Mouse (Mus musculus): ENCODE measurements around the gene Zar1. TPM values are rescaled to one million over a fixed set of nuclear protein-coding genes. Genes with fewer than 3 reads are reported as not detected.

Gene Zar1
- total and polyA plus RNA-seq, 2 experiments = not detected

GRCm38 (mm10) chr5:72528896-72529295, 52.2 kb downstream of the Zar1 start:
- no peak for DNase-seq (ENCODE audit: extremely low read depth, low read depth, low spot score)
- no peak for TF ChIP-seq CTCF (IDR thresholded peaks at IDR 0.05; ENCODE audit: low read depth, low read length)
- peaks cover 47% of the 10 kb centered on the region for H3K36me3 ChIP-seq (ENCODE audit: control insufficient read depth, insufficient read depth, low read length)
- no peak overlapping the region for H3K4me3 ChIP-seq (ENCODE audit: insufficient read depth, low read depth, low read length)
- no peak overlapping the region for H3K27ac ChIP-seq (replicated peaks; ENCODE audit: insufficient read depth, low read depth, low read length)
- no peaks in the 10 kb centered on the region; the same call in 1 of the 2 replicates for H3K79me2 ChIP-seq (ENCODE audit: control insufficient read depth, insufficient read depth, low read length)
- no peaks in the 10 kb centered on the region for H3K4me1 ChIP-seq (ENCODE audit: control insufficient read depth, insufficient read depth, low read length)
- no peaks in the 10 kb centered on the region for H3K27me3 ChIP-seq (ENCODE audit: control insufficient read depth, insufficient read depth, low read length)
- no peak overlapping the region for H3K9ac ChIP-seq (ENCODE audit: low read depth, low read length)
- 91% methylated on average over 3 of the region's 3 CpGs for WGBS

Other genes starting within 250 kb of the Zar1 start
- gene Corin, start 76.8 kb downstream of the Zar1 start, total RNA-seq (2014; rRNA removed) = 0.13 and 0.46 TPM in 2 replicates
- gene Corin, start 76.8 kb downstream of the Zar1 start, polyA plus RNA-seq (2012; rRNA removed) = 0.10 TPM in 1 of 2 replicates, not detected in the other
- 6.9 and 9.7 TPM in 2 replicates for gene Nfxl1, start 21.6 kb downstream of the Zar1 start, total RNA-seq (2014; rRNA removed)
- 3.3 and 6.0 TPM in 2 replicates for gene Nfxl1, start 21.6 kb downstream of the Zar1 start, polyA plus RNA-seq (2012; rRNA removed)
- gene Gm5868, start 6.3 kb upstream of the Zar1 start, total RNA-seq (2014; rRNA removed) = not detected in 2 replicates
- gene Gm5868, start 6.3 kb upstream of the Zar1 start, polyA plus RNA-seq (2012; rRNA removed) = not detected in 2 replicates
- gene Cnga1, start 63.0 kb upstream of the Zar1 start, total RNA-seq (2014; rRNA removed) = not detected in 2 replicates
- gene Cnga1, start 63.0 kb upstream of the Zar1 start, polyA plus RNA-seq (2012; rRNA removed) = 0.04 TPM in 1 of 2 replicates, not detected in the other
- gene Nipal1, start 66.5 kb upstream of the Zar1 start, total RNA-seq (2014; rRNA removed) = 22.1 and 36.8 TPM in 2 replicates
- gene Nipal1, start 66.5 kb upstream of the Zar1 start, polyA plus RNA-seq (2012; rRNA removed) = 3.0 and 5.2 TPM in 2 replicates
- gene Txk, start 171.5 kb upstream of the Zar1 start, total RNA-seq (2014; rRNA removed) = 0.20 and 0.46 TPM in 2 replicates
- gene Txk, start 171.5 kb upstream of the Zar1 start, polyA plus RNA-seq (2012; rRNA removed) = 0.15 and 0.22 TPM in 2 replicates

Measured in liver, adult 2 months (tissue).